In the genomic region with DNA sequence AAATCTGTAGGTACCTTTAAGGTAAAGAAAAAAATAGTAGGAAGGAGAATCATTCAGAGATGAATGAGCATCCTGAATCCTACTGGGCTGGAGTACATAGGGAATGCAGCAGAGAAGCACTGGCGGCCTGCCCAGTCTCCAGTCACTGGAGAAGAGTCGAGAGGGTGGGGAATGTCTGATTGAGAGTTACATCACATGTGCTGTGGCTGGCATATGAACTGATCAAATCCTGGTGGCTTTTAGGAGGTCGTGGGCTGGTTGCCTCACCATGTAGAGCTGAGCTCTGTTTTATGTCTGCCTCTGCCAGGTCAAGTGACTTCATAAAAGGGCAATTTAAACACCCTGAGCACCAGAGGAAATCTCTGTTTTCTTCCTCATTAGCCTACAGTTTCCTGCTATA, we compare ENCODE assay signal across 8 mouse cellular contexts.
DNase-seq lines count a peak whose midpoint lies in the region; ATAC-seq and TF ChIP-seq lines count a peak whose summit lies in the region.

No protein-coding gene starts in this region.

- no peaks in the 10 kb centered on the region for H3K4me1 ChIP-seq in lung, embryonic 14.5 days (ENCODE audit: insufficient read depth)
- peaks cover 13% of the 10 kb centered on the region for H3K4me1 ChIP-seq in embryonic facial prominence, embryonic 10.5 days

- H3K36me3 ChIP-seq in lung, embryonic 14.5 days (ENCODE audit: insufficient read depth) = no peaks in the 10 kb centered on the region
- H3K36me3 ChIP-seq in embryonic facial prominence, embryonic 10.5 days (replicated peaks) = no peaks in the 10 kb centered on the region

- 21% methylated on average over 3 of the region's 3 CpGs for WGBS in lung, embryonic 14.5 days
- 58% methylated on average over 3 of the region's 3 CpGs for WGBS in embryonic facial prominence, embryonic 10.5 days

- ATAC-seq in lung, embryonic 14.5 days (ENCODE audit: insufficient read depth) = peak; percentile 88
- no peak for ATAC-seq in activated CD4-positive, CD25-positive, alpha-beta regulatory T cell, adult 4 months

- no peak overlapping the region for H3K4me2 ChIP-seq in lung, embryonic 14.5 days

- no peak overlapping the region for H3K9ac ChIP-seq in lung, embryonic 14.5 days

- no peaks in the 10 kb centered on the region for H3K27me3 ChIP-seq in lung, embryonic 14.5 days (ENCODE audit: insufficient read depth, low read length)
- H3K27me3 ChIP-seq in embryonic facial prominence, embryonic 10.5 days (replicated peaks; ENCODE audit: low read depth, poor library complexity, severe bottlenecking) = no peaks in the 10 kb centered on the region

- H3K27ac ChIP-seq in lung, embryonic 14.5 days (ENCODE audit: low read depth) = no peak overlapping the region
- no peak overlapping the region for H3K27ac ChIP-seq in embryonic facial prominence, embryonic 10.5 days (replicated peaks)

- peak; percentile 34 for DNase-seq in embryo, embryonic 10.5 days (ENCODE audit: low spot score)
- no peak for DNase-seq in embryo, embryonic 10 days (ENCODE audit: low spot score)
- peak; percentile 86 for DNase-seq in lung, embryonic 14.5 days
- DNase-seq in lung, postnatal 25 days (ENCODE audit: low spot score) = no peak
- DNase-seq in embryonic facial prominence, embryonic 10.5 days (ENCODE audit: low spot score) = peak; percentile 30
- peak; percentile 25 to 53 for DNase-seq in layer of hippocampus, adult 8-10 months (ENCODE audit: low spot score in 2 of 2)
- DNase-seq in spleen, postnatal 4 days (ENCODE audit: low spot score in 2 of 2) = no peak

- no peaks in the 10 kb centered on the region for H3K9me3 ChIP-seq in lung, embryonic 14.5 days (ENCODE audit: low read depth, low read length)
- H3K9me3 ChIP-seq in embryonic facial prominence, embryonic 10.5 days = no peaks in the 10 kb centered on the region

- H3K4me3 ChIP-seq in lung, embryonic 14.5 days (ENCODE audit: low read depth, low read length) = no peak overlapping the region
- H3K4me3 ChIP-seq in embryonic facial prominence, embryonic 10.5 days = no peak overlapping the region

- no peak for TF ChIP-seq CTCF in lung, embryonic 14.5 days (IDR thresholded peaks at IDR 0.05; ENCODE audit: low read depth)

Comparison
In these comparisons a context has a peak if more than half of its experiments do, and no peak if none do; other contexts are left out.
1. DNase-seq: peak in embryo, embryonic 10.5 days (single experiment), lung, embryonic 14.5 days (single experiment), embryonic facial prominence, embryonic 10.5 days (single experiment) and layer of hippocampus, adult 8-10 months (2 of 2); none in embryo, embryonic 10 days (single experiment), lung, postnatal 25 days (single experiment) and spleen, postnatal 4 days (0 of 2).